10 mouse cellular contexts compared by ENCODE assay signal in genomic region chr17:66908921-66909320, GRCm38 (mm10).
DNase-seq lines count a peak whose midpoint lies in the region.
"Had no signal": no experiment of that assay in that cellular context is flagged by ENCODE, and none has a peak within 500 bp of the region (broad histone marks: within the 10 kb centered on the region; RNA-seq: fewer than 3 reads in every experiment).

No protein-coding gene starts in this region.

- DNase-seq in adrenal gland, adult 2 months: peak; percentile 6
- DNase-seq in adrenal gland, adult 8-10 months: no peak
- DNase-seq in cerebellum, adult 11-12 months: peak; percentile 16
- DNase-seq in cerebellum, adult 8-10 months: no peak
- DNase-seq in adrenal gland, postnatal 36 days: peak; percentile 6 to 17
- peak; percentile 22 for DNase-seq in cerebellum, adult 9-11 months
- no peak for DNase-seq in layer of hippocampus, adult 9-11 months
- DNase-seq in gastrocnemius, adult 18-20 months (ENCODE audit: low spot score): no peak
- DNase-seq: heart, adult 2 months; kidney, adult 18-20 months had no signal

Comparison
In these comparisons a context has a peak if more than half of its experiments do, and no peak if none do; other contexts are left out.
1. DNase-seq: peak in adrenal gland, adult 2 months (single experiment), cerebellum, adult 11-12 months (single experiment), adrenal gland, postnatal 36 days (2 of 2) and cerebellum, adult 9-11 months (single experiment); none in adrenal gland, adult 8-10 months (single experiment), cerebellum, adult 8-10 months (single experiment), layer of hippocampus, adult 9-11 months (single experiment) and gastrocnemius, adult 18-20 months (single experiment).